Mouse (Mus musculus) heart, adult 2 months (tissue): ENCODE data around the gene Tfap2b. TPM values are rescaled to one million over a fixed set of nuclear protein-coding genes. Genes with fewer than 3 reads are reported as not detected.

Experiments used
- DNase-seq, 2 experiments: peaks; one replicate each; pipeline ENCODE4 v3.0.0; 2021
- H3K27ac ChIP-seq: fragments of 200-600 bp; 2 replicates; pipeline ENCODE4 v1.8.1; 2022
- H3K27me3 ChIP-seq: fragments of 200-500 bp; 2 replicates; pipeline ENCODE4 v1.6.1; 2012; ENCODE audit warnings: mild to moderate bottlenecking, low read length, inconsistent platforms, mixed read lengths; ENCODE audit not compliant: control insufficient read depth, insufficient read depth
- H3K36me3 ChIP-seq: fragments of 200-500 bp; 2 replicates; pipeline ENCODE4 v1.6.1; 2012; ENCODE audit warnings: low read length, inconsistent platforms; ENCODE audit not compliant: control insufficient read depth, insufficient read depth
- H3K4me1 ChIP-seq: fragments of 200-500 bp; 2 replicates; pipeline ENCODE4 v1.6.1; 2011; ENCODE audit warnings: low read length; ENCODE audit not compliant: control insufficient read depth, insufficient read depth
- H3K4me3 ChIP-seq: fragments of 200-600 bp; 2 replicates; pipeline ENCODE4 v1.8.1; 2022
- H3K79me2 ChIP-seq: fragments of 200-500 bp; replicated peaks from 2 replicates; pipeline ENCODE4 v1.6.1; 2012; ENCODE audit warnings: mild to moderate bottlenecking, inconsistent platforms, low read length, moderate library complexity, mixed read lengths; ENCODE audit not compliant: control insufficient read depth, insufficient read depth
- H3K9ac ChIP-seq: fragments of 200-500 bp; 2 replicates; pipeline ENCODE4 v1.6.1; 2012; ENCODE audit warnings: low read depth, mild to moderate bottlenecking, control low read depth, inconsistent platforms, low read length, mixed read lengths
- CTCF ChIP-seq: fragments of 200-600 bp; IDR thresholded peaks from 2 replicates; pipeline ENCODE4 v1.8.1; 2022; ENCODE audit warnings: antibody characterized with exemption, mild to moderate bottlenecking, moderate library complexity
- EP300 ChIP-seq: fragments of 200-500 bp; IDR thresholded peaks from 2 replicates; pipeline ENCODE4 v1.6.1; 2011; ENCODE audit warnings: low read depth, low read length, control low read depth; ENCODE audit not compliant: insufficient read depth
- POLR2A ChIP-seq: fragments of 200-500 bp; IDR thresholded peaks from 2 replicates; pipeline ENCODE4 v1.6.1; 2011; ENCODE audit warnings: mild to moderate bottlenecking, low read depth, low read length, control low read depth; ENCODE audit not compliant: insufficient read depth
- WGBS: fragments of 180-500 bp; shearing (Covaris S2); methylation state at CpG from one replicate; pipeline ENCODE4 v1.1.7; 2018; 5-methylcytosine and 5-hydroxymethylcytosine counted together
- intact Hi-C: fragments of 180-260 bp; cut with DNase I; formaldehyde crosslinking; loops from one replicate; pipeline ENCODE4 v1.15.1; 2025
- polyA plus RNA-seq: library from polyadenylated mRNA; depleted of rRNA; stranded (reverse); fragments of >200 nt; gene quantifications from 2 replicates; pipeline ENCODE4 v1.2.3, GENCODE M21; 2012; rRNA removed
- total RNA-seq, 2 experiments: library from RNA; stranded (reverse); gene quantifications; 2 replicates each; pipeline ENCODE4 v1.2.3; 2021

The Tfap2b gene
- total and polyA plus RNA-seq, 3 experiments: 0.16 TPM; not detected in 2

DNA sequence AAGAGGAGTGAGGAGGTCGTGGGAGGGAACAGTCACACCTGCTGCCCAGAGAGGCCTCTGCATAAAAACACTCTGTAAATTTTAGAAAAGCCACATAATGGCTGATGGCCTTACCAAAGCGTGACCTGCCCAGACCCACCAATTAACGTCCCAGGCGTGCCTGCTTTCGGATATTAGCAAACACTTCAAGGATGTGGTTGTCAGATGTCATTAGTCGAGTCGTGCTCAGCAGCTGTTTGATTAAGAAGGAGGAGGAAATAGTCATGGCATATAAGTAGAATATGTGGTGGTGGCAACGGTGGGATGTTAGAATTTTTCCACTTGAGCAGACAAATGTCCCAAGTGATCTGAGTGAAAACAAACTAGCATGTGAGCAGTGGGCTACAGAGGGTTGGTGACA lies 33.3 kb downstream of the Tfap2b start:
- intact Hi-C loops: no loop called here
- no peak overlapping the region for H3K27ac ChIP-seq
- no peaks in the 10 kb centered on the region for H3K4me1 ChIP-seq
- no peak overlapping the region for H3K9ac ChIP-seq
- no peaks in the 10 kb centered on the region for H3K79me2 ChIP-seq
- DNase-seq: no peak
- H3K27me3 ChIP-seq: peaks cover 3% of the 10 kb centered on the region; the same call in 1 of the 2 replicates
- H3K4me3 ChIP-seq: no peak overlapping the region
- WGBS: 5% methylated on average over 8 of the region's 8 CpGs
- TF ChIP-seq CTCF (no peak), POLR2A (no peak), EP300 (no peak)
- no peaks in the 10 kb centered on the region for H3K36me3 ChIP-seq

DNA sequence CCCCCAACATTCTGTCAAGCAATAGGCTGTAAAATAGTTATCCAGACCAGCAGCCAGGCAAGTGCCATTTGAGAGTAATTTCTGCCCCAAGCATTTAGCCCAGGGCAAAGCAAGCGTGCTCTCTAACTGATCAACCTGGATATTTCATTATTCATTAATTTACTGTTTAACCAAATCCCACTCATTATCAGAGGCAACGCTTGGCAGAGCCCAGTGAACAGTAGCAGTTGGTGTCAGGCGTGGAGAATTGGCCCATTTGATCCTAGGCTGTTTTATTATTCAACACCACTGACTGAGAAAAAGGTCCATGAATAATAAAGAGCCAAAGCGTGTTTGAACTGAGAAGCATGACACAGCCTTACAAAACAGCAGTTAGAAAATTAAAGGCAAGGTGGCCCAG lies 36.3 kb downstream of the Tfap2b start:
- TF ChIP-seq EP300: no peak
- TF ChIP-seq POLR2A: no peak
- no peak for TF ChIP-seq CTCF
- Histone ChIP-seq H3K4me3 (no peak overlapping the region), H3K4me1 (no peaks in the 10 kb centered on the region), H3K27me3 (0 out of 2 replicates have a peak, but pooled peaks cover 3% of the 10 kb centered on the region), H3K9ac (no peak overlapping the region), H3K79me2 (no peaks in the 10 kb centered on the region), H3K36me3 (no peaks in the 10 kb centered on the region), H3K27ac (no peak overlapping the region)
- WGBS: 39% methylated on average over 4 of the region's 4 CpGs
- intact Hi-C loops: no loop called here
- DNase-seq: no peak

DNA sequence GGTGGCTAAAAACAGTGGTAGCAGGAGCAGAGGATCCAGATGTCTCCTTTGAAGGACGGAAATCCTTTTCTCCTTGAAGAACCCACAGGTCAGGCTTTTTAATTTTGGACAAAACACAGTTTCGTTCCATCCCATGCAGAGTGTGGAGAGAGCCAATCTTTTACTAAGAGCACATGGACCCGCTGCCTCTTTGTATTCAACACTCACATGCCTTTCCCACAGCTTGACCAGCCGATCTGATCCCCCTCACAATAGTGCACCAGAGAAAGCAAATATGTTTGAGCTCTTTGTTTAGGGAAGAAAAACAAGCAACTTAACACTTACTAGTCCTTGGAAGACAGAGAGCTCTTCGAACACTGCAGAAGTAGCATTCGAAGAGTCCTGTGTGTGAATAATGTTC lies 42.6 kb downstream of the Tfap2b start:
- H3K4me3 ChIP-seq: no peak overlapping the region
- H3K27ac ChIP-seq: no peak overlapping the region
- WGBS: 66% methylated on average over 6 of the region's 6 CpGs
- no peaks in the 10 kb centered on the region for H3K79me2 ChIP-seq
- H3K9ac ChIP-seq: no peak overlapping the region
- intact Hi-C loops: no loop called here
- no peak for TF ChIP-seq CTCF
- no peak for TF ChIP-seq EP300
- no peak for TF ChIP-seq POLR2A
- H3K4me1 ChIP-seq: no peaks in the 10 kb centered on the region
- no peaks in the 10 kb centered on the region for H3K27me3 ChIP-seq
- H3K36me3 ChIP-seq: no peaks in the 10 kb centered on the region
- no peak for DNase-seq

DNA sequence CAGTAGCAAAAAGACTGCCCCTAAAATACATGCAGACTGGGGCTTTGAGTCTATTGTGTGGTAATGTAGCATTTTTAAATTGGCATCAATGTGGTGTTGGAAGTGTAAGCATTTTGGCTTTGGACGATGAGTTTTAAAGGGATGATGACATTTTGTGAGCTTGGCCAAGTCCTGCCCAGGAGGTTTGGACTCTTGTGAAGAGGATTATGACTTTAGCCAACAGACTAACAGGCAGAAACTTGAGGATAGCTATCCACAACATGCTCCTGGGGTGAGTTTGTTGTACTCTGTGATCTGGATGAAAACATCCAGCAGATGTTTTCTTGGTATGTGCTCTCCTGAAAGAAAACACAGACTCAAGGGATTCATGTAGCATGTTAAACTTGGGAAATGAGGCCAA lies 60.9 kb downstream of the Tfap2b start:
- no peak overlapping the region for H3K4me3 ChIP-seq
- H3K79me2 ChIP-seq: no peaks in the 10 kb centered on the region
- 67% methylated on average over 1 of the region's 1 CpGs for WGBS
- H3K4me1 ChIP-seq: no peaks in the 10 kb centered on the region
- no peak overlapping the region for H3K27ac ChIP-seq
- intact Hi-C loops: no loop called here
- H3K9ac ChIP-seq: no peak overlapping the region
- no peak for DNase-seq
- H3K27me3 ChIP-seq: no peaks in the 10 kb centered on the region
- TF ChIP-seq POLR2A (no peak), EP300 (no peak), CTCF (no peak)
- H3K36me3 ChIP-seq: no peaks in the 10 kb centered on the region

Other genes starting within 250 kb of the Tfap2b start
- gene Tfap2d, start 105.9 kb upstream of the Tfap2b start, total RNA-seq: not detected
- gene Tfap2d, start 105.9 kb upstream of the Tfap2b start, polyA plus RNA-seq: not detected in 2 replicates